Mouse (Mus musculus) olfactory bulb, adult 2 months (tissue): Measurements from ENCODE around the gene Vmn1r199.

Experiments
- CTCF ChIP-seq: fragments of 200-500 bp; IDR thresholded peaks from 2 replicates; pipeline ENCODE4 v1.5.1; 2012; ENCODE audit warnings: low read depth, mild to moderate bottlenecking, low read length, moderate library complexity; ENCODE audit not compliant: insufficient read depth
- POLR2A ChIP-seq: fragments of 200-500 bp; IDR thresholded peaks from 2 replicates; pipeline ENCODE4 v1.6.1; 2012; ENCODE audit warnings: mild to moderate bottlenecking, low read depth, low read length, moderate library complexity; ENCODE audit not compliant: insufficient read depth

GRCm38 (mm10) chr13:22335565-22335964, 44.1 kb upstream of the Vmn1r199 start:
- TF ChIP-seq CTCF (no peak), POLR2A (no peak)
